Mouse (Mus musculus) ES-E14 (cell line): ENCODE results near the gene Sfxn3.

Experiments
- MAFK ChIP-seq: IDR thresholded peaks from 2 replicates; pipeline ENCODE4 v1.6.1; 2014; ENCODE audit warnings: mild to moderate bottlenecking, low read depth, low read length, inconsistent platforms; ENCODE audit not compliant: insufficient read depth
- ZC3H11A ChIP-seq: IDR thresholded peaks from 2 replicates; pipeline ENCODE4 v1.6.1; 2012; ENCODE audit warnings: low read depth, mild to moderate bottlenecking, inconsistent platforms, low read length, borderline replicate concordance
- ZNF384 ChIP-seq: IDR thresholded peaks from 2 replicates; pipeline ENCODE4 v1.6.1; 2012; ENCODE audit warnings: low read depth, low read length, inconsistent platforms

DNA sequence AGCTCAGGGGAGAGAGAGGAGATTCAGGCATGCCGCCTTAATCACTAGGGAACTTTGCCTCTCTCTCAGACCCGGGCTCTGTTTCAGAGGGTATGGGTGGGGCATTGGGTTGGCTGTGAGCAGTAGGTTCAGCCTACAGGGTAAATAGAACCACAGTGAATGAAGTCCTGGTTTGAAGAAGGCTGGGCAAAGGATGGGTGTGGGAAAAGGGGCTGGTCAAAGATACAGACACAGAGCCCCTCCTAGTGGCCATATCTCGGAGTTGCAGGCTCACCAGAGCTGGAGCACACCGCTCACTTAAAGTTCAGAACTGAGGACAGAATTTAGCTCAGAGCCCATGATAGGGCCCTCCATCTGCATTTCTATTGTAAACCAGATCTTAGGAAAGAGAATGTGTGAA lies 15.5 kb upstream of the Sfxn3 start:
- TF ChIP-seq ZC3H11A = peak; percentile 37; the same call in 1 of the 2 replicates
- no peak for TF ChIP-seq ZNF384
- TF ChIP-seq MAFK = no peak
